Mouse (Mus musculus) T-cell, adult 66 days (primary cell): Measurements from ENCODE around the gene Vmn2r72. TPM values are rescaled to one million over a fixed set of nuclear protein-coding genes. Genes with fewer than 3 reads are reported as not detected.

Experiments
- total RNA-seq, 2 experiments: library from RNA; stranded (reverse); gene quantifications; 3 replicates in 1 of 2; 4 replicates in 1 of 2; pipeline ENCODE4 v1.2.4; 2023

Vmn2r72 gene
- total RNA-seq: not detected

DNA sequence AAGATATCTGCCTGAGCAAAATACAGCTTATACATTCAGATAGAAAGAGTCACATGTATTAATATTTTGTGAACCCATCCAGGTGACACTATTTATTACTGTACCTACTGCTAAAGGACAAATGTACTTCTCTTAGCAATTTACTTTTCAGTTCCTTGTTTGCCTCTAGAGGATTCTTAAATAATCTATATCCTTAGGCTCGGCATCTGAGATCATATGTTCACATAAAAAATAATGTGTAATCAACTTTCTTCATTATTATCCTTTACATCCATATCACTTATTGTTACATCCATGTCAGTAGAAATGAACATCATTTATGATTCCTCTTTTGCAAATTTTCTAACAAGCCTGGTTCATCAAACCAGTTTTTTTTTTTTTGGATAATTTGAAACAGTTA lies at the start of gene Vmn2r72:
Gene Vmn2r72 (minus strand): TSS at position 101 of the 400 bp plus-strand sequence.

Other genes starting within 250 kb of the Vmn2r72 start
- not detected for gene Vmn2r71, start 192.0 kb downstream of the Vmn2r72 start, total RNA-seq
- gene Vmn2r70, start 185.9 kb downstream of the Vmn2r72 start, total RNA-seq: not detected
- gene Vmn2r73, start 121.2 kb upstream of the Vmn2r72 start, total RNA-seq: not detected
- not detected for gene Vmn2r74, start 206.5 kb upstream of the Vmn2r72 start, total RNA-seq